Mouse (Mus musculus) kidney, postnatal 0 days (tissue): Measurements from ENCODE around the gene Ndufs7. TPM values are rescaled to one million over a fixed set of nuclear protein-coding genes. Genes with fewer than 3 reads are reported as not detected.

Experiments used
- ATAC-seq: fragments of 200-750 bp; cut with Nextera tagmentation; replicated peaks from 2 replicates; pipeline ENCODE4 v1.8.0; 2017; ENCODE audit warnings: low read depth, moderate number of reproducible peaks, moderate TSS enrichment, moderate library complexity; ENCODE audit not compliant: low FRiP score
- DNase-seq: peaks from one replicate; pipeline ENCODE4 v3.0.0-alpha.2; 2016; ENCODE audit warnings: low spot score
- H3K27ac ChIP-seq: fragments of 300-500 bp; sonication (generic); 2 replicates; pipeline ENCODE4 v1.5.1; 2014; ENCODE audit warnings: mild to moderate bottlenecking
- H3K27me3 ChIP-seq: fragments of 300-500 bp; sonication (generic); 2 replicates; pipeline ENCODE4 v1.6.1; 2014; ENCODE audit warnings: low read length, mixed read lengths; ENCODE audit not compliant: insufficient read depth
- H3K36me3 ChIP-seq: fragments of 300-500 bp; sonication (generic); 2 replicates; pipeline ENCODE4 v1.6.1; 2014; ENCODE audit warnings: low read length, mixed read lengths; ENCODE audit not compliant: insufficient read depth
- H3K4me1 ChIP-seq: fragments of 300-500 bp; sonication (generic); replicated peaks from 2 replicates; pipeline ENCODE4 v1.6.1; 2014; ENCODE audit warnings: antibody characterized with exemption, low read length, mixed read lengths; ENCODE audit not compliant: insufficient read depth
- H3K4me2 ChIP-seq: fragments of 300-500 bp; sonication (generic); 2 replicates; pipeline ENCODE4 v1.6.1; 2014; ENCODE audit warnings: mild to moderate bottlenecking, low read length, moderate library complexity, mixed read lengths
- H3K4me3 ChIP-seq: fragments of 300-500 bp; sonication (generic); replicated peaks from 2 replicates; pipeline ENCODE4 v1.5.1; 2014; ENCODE audit warnings: low read depth, low read length
- H3K9ac ChIP-seq: fragments of 300-500 bp; sonication (generic); 2 replicates; pipeline ENCODE4 v1.6.1; 2014; ENCODE audit warnings: low read depth, low read length
- H3K9me3 ChIP-seq: fragments of 300-500 bp; sonication (generic); replicated peaks from 2 replicates; pipeline ENCODE4 v1.6.1; 2016; ENCODE audit warnings: low read length, inconsistent platforms, mixed read lengths
- CTCF ChIP-seq: IDR thresholded peaks from 2 replicates; pipeline ENCODE4 v1.5.1; 2016; ENCODE audit warnings: antibody characterized with exemption, low read depth, mild to moderate bottlenecking, moderate library complexity
- WGBS: fragments of 180-500 bp; shearing (Covaris S2); extraction: QIAGEN DNeasy Blood & Tissue Kit; methylation state at CpG from one replicate; pipeline ENCODE4 v1.1.7; 2014; 5-methylcytosine and 5-hydroxymethylcytosine counted together
- polyA plus RNA-seq: library from polyadenylated mRNA; unstranded; fragments of >200 nt; fragmentation: Nextera tagmentation; extraction: Ambion mirVana; gene quantifications from 2 replicates; pipeline ENCODE4 v1.2.1, GENCODE M21; 2015

The Ndufs7 gene
- polyA plus RNA-seq, 1 experiment from 2014 or later, result 556 TPM

DNA sequence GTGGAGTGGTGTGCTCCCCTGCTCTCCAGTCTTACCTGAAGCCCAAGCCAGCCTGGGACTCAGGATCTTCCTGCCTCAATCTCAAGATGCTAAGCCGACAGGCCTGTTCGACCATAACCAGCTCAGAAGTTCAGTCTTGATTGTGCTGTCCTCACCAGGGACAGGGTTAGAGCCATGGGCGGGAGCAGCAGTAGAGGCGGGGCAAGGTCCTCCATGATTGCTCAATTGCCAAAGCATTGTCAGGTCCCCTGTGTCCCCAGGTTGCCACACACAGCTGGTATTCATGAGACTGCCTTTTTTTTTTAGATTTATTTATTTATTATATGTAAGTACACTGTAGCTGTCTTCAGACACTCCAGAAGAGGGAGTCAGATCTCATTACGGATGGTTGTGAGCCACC, 27.3 kb downstream of the Ndufs7 start:
- no peak for ATAC-seq
- TF ChIP-seq CTCF, result no peak
- Histone ChIP-seq H3K9ac (no peak overlapping the region), H3K4me1 (peaks cover 5% of the 10 kb centered on the region; the same call in 1 of the 2 replicates), H3K27ac (no peak overlapping the region), H3K27me3 (no peaks in the 10 kb centered on the region), H3K36me3 (peaks cover 56% of the 10 kb centered on the region), H3K4me2 (no peak overlapping the region), H3K9me3 (no peaks in the 10 kb centered on the region), H3K4me3 (no peak overlapping the region)
- WGBS, result 82% methylated on average over 5 of the region's 5 CpGs
- no peak for DNase-seq

- Histone ChIP-seq H3K4me2 (no peak overlapping the region), H3K9ac (no peak overlapping the region), H3K4me3 (no peak overlapping the region), H3K27me3 (no peaks in the 10 kb centered on the region), H3K4me1 (no peaks in the 10 kb centered on the region), H3K27ac (no peak overlapping the region), H3K9me3 (no peaks in the 10 kb centered on the region), H3K36me3 (peaks cover 62% of the 10 kb centered on the region)
- no peak for TF ChIP-seq CTCF
- WGBS, result 89% methylated on average over 9 of the region's 9 CpGs
- ATAC-seq (no peak), DNase-seq (no peak)
Measured at GRCm38 (mm10) chr10:80278390-80278789, 29.5 kb downstream of the Ndufs7 start.

GRCm38 (mm10) chr10:80279273-80279672, 30.4 kb downstream of the Ndufs7 start:
- Histone ChIP-seq H3K4me2 (no peak overlapping the region), H3K4me3 (no peak overlapping the region), H3K27me3 (no peaks in the 10 kb centered on the region), H3K9me3 (no peaks in the 10 kb centered on the region), H3K27ac (0 out of 2 replicates have a peak overlapping the region, but pooled peaks have one; percentile 25), H3K4me1 (no peaks in the 10 kb centered on the region), H3K9ac (no peak overlapping the region), H3K36me3 (peaks cover 69% of the 10 kb centered on the region)
- 83% methylated on average over 12 of the region's 12 CpGs for WGBS
- no peak for TF ChIP-seq CTCF
- no peak for DNase-seq
- no peak for ATAC-seq

DNA sequence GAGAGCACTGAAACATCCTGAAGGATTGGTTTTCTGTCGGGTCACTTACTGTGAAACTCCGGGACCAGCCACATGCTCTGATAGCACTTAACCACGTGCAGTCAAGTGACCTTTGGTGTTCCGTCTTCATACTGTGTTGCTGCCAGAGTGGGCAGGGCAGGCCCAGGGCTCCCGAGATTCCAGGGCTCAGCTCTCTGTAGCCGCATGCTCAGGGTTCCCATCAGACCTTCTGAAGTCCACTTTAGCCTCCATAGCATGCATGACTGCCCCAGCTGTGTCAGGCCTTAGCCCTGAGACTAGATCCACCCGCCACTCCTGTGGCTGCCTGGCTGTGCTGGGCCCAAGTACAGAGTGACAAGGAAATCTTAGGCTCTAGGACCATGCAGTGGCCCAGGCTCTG, 32.4 kb downstream of the Ndufs7 start:
- DNase-seq (peak; percentile 47), ATAC-seq (peak; percentile 65)
- Histone ChIP-seq H3K27me3 (no peaks in the 10 kb centered on the region), H3K4me2 (no peak overlapping the region), H3K36me3 (peaks cover 74% of the 10 kb centered on the region), H3K9me3 (no peaks in the 10 kb centered on the region), H3K9ac (0 out of 2 replicates have a peak overlapping the region, but pooled peaks have one; percentile 20), H3K27ac (peak overlapping the region; percentile 82), H3K4me3 (no peak overlapping the region), H3K4me1 (no peaks in the 10 kb centered on the region)
- WGBS, result 25% methylated on average over 7 of the region's 7 CpGs
- no peak for TF ChIP-seq CTCF

DNA sequence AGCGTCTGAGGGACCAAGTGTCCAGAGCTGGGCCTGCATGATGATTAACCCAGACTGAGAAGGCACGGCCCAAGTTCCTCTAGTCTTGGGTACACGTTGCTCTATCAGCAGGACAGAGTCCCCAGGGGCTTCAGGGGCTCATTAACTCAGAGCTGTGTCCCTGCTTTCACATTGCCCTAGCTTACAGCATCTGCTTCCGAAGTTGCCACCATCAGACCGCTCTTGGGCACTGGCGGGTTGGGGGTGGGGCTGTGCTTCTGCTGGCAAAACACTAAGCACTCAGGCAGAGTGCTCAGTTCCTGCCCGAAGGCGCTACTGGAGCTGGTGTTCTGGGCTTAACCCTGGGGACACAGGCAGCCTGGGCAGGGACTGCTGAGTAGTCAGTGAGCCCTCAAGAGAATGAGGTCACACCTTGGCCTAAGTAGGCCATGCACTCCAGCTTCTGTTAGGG, 33.0 kb downstream of the Ndufs7 start:
- 62% methylated on average over 8 of the region's 8 CpGs for WGBS
- Histone ChIP-seq H3K4me2 (no peak overlapping the region), H3K36me3 (peaks cover 75% of the 10 kb centered on the region), H3K9ac (0 out of 2 replicates have a peak overlapping the region, but pooled peaks have one; percentile 20), H3K27me3 (no peaks in the 10 kb centered on the region), H3K4me3 (no peak overlapping the region), H3K9me3 (no peaks in the 10 kb centered on the region), H3K4me1 (no peaks in the 10 kb centered on the region), H3K27ac (peak overlapping the region; percentile 82)
- ATAC-seq (peak; percentile 66), DNase-seq (peak; percentile 27)
- TF ChIP-seq CTCF, result no peak

GRCm38 (mm10) chr10:80282481-80283441, 33.8 kb downstream of the Ndufs7 start:
- H3K27me3 ChIP-seq, result no peaks in the 10 kb centered on the region
- H3K4me2 ChIP-seq, result no peak overlapping the region
- H3K27ac ChIP-seq, result peak overlapping the region; percentile 82
- DNase-seq, result no peak
- no peak overlapping the region for H3K4me3 ChIP-seq
- no peak for TF ChIP-seq CTCF
- no peaks in the 10 kb centered on the region for H3K4me1 ChIP-seq
- no peak overlapping the region for H3K9ac ChIP-seq
- peaks cover 71% of the 10 kb centered on the region for H3K36me3 ChIP-seq
- H3K9me3 ChIP-seq, result no peaks in the 10 kb centered on the region
- 79% methylated on average over 20 of the region's 20 CpGs for WGBS
- no peak for ATAC-seq
